2 mouse cellular contexts compared by ENCODE assay signal in the genomic region with DNA sequence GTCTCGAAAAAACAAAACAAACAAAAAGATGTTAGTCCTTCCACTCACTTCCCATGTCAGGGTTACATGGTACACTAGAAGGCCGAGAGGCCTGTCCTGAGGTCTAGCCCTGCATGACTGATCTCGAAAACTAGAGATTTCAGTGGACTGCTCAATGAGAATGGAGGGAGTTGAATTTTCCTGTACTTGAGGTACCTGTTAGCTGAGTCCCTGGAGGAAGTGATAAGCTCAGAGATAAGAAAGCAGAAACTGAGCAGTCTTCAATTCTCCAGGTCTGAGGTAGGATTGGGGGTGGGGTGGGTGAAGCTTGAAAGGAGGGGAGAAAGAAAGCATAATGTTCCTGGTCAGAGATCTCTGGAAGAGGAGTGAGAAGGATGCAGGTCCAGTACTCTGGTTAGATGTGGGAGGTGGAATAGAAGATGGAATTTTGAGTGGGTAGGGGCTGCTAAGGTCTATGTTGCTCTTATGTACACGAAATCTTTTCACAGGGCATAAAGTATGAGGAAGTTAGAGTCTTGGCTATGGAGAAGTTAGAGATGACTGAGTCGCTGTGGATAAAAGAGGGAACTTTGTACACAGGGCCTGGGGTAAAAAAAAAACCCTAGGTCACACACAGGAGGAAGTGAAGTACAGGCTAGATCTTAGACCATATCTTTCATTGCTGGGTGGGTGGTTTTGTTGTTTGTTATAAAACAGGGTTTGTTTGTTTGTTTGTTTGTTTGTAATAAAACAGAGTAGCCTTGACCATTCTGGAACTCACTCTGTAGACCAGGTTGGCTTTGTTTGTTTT.
TF ChIP-seq lines count a peak whose summit lies in the region.

No protein-coding gene starts in this region.

TF ChIP-seq in CH12.LX, 34 proteins besides CTCF, POLR2A, EP300 and RAD21:
- TF ChIP-seq ZNF384 (IDR thresholded peaks at IDR 0.05; ENCODE audit: low read depth, low read length) (peak; percentile 62; the same call in 1 of the 2 replicates), CHD1 (IDR thresholded peaks at IDR 0.05; ENCODE audit: low read depth, low read length) (no peak)

TF ChIP-seq in myocyte, 11 proteins besides CTCF, POLR2A, EP300 and RAD21:
- no peak for TF ChIP-seq MYOG (IDR thresholded peaks at IDR 0.05; ENCODE audit: control insufficient read depth in 1 of 3, insufficient read depth in 1 of 3, insufficient read length in 2 of 3, low read depth in 2 of 3)
